Mouse (Mus musculus): ENCODE data around the gene Col15a1.

Col15a1 gene

GRCm38 (mm10) chr4:47230498-47230897, 22.5 kb downstream of the Col15a1 start:
- DNase-seq (ENCODE audit: low read depth, low spot score): no peak

GRCm38 (mm10) chr4:47231322-47231721, 23.4 kb downstream of the Col15a1 start:
- DNase-seq (ENCODE audit: low read depth, low spot score): no peak

GRCm38 (mm10) chr4:47233192-47233835, 25.4 kb downstream of the Col15a1 start:
- no peak for DNase-seq (ENCODE audit: low read depth, low spot score)

GRCm38 (mm10) chr4:47234667-47235267, 26.8 kb downstream of the Col15a1 start:
- peak; percentile 88 for DNase-seq (ENCODE audit: low read depth, low spot score)

- DNase-seq (ENCODE audit: low read depth, low spot score): peak; percentile 63
Observed at GRCm38 (mm10) chr4:47235312-47235711, 27.4 kb downstream of the Col15a1 start.

- DNase-seq (ENCODE audit: low read depth, low spot score): no peak
Observed at GRCm38 (mm10) chr4:47236104-47236503, 28.1 kb downstream of the Col15a1 start.

- peak; percentile 20 for DNase-seq (ENCODE audit: low read depth, low spot score)
Observed at GRCm38 (mm10) chr4:47237220-47237619, 29.3 kb downstream of the Col15a1 start.

GRCm38 (mm10) chr4:47239114-47239513, 31.2 kb downstream of the Col15a1 start:
- no peak for DNase-seq (ENCODE audit: low read depth, low spot score)

GRCm38 (mm10) chr4:47240901-47241300, 32.9 kb downstream of the Col15a1 start:
- DNase-seq (ENCODE audit: low read depth, low spot score): no peak

GRCm38 (mm10) chr4:47242127-47242526, 34.2 kb downstream of the Col15a1 start:
- no peak for DNase-seq (ENCODE audit: low read depth, low spot score)

- DNase-seq (ENCODE audit: low read depth, low spot score): no peak
Observed at GRCm38 (mm10) chr4:47244651-47245050, 36.7 kb downstream of the Col15a1 start.

- DNase-seq (ENCODE audit: low read depth, low spot score): no peak
Observed at GRCm38 (mm10) chr4:47245621-47246020, 37.7 kb downstream of the Col15a1 start.

- DNase-seq (ENCODE audit: low read depth, low spot score): peak; percentile 50
Observed at GRCm38 (mm10) chr4:47246811-47247210, 38.9 kb downstream of the Col15a1 start.

GRCm38 (mm10) chr4:47247574-47247973, 39.6 kb downstream of the Col15a1 start:
- no peak for DNase-seq (ENCODE audit: low read depth, low spot score)

- DNase-seq (ENCODE audit: low read depth, low spot score): no peak
Observed at GRCm38 (mm10) chr4:47249193-47249592, 41.2 kb downstream of the Col15a1 start.

GRCm38 (mm10) chr4:47251069-47251468, 43.1 kb downstream of the Col15a1 start:
- peak; percentile 85 for DNase-seq (ENCODE audit: low read depth, low spot score)

- no peak for DNase-seq (ENCODE audit: low read depth, low spot score)
Observed at GRCm38 (mm10) chr4:47251693-47252435, 43.9 kb downstream of the Col15a1 start.

GRCm38 (mm10) chr4:47252627-47253026, 44.7 kb downstream of the Col15a1 start:
- peak; percentile 36 for DNase-seq (ENCODE audit: low read depth, low spot score)

GRCm38 (mm10) chr4:47255641-47256040, 47.7 kb downstream of the Col15a1 start:
- DNase-seq (ENCODE audit: low read depth, low spot score): peak; percentile 75

- no peak for DNase-seq (ENCODE audit: low read depth, low spot score)
Observed at GRCm38 (mm10) chr4:47258201-47258600, 50.2 kb downstream of the Col15a1 start.

GRCm38 (mm10) chr4:47261049-47261448, 53.1 kb downstream of the Col15a1 start:
- no peak for DNase-seq (ENCODE audit: low read depth, low spot score)

- no peak for DNase-seq (ENCODE audit: low read depth, low spot score)
Observed at GRCm38 (mm10) chr4:47261919-47262318, 54.0 kb downstream of the Col15a1 start.

GRCm38 (mm10) chr4:47265555-47265954, 57.6 kb downstream of the Col15a1 start:
- no peak for DNase-seq (ENCODE audit: low read depth, low spot score)

Measured in ZHBTc4 (cell line).